Mouse (Mus musculus) liver, adult 2 months (tissue): ENCODE data around the gene Rad51b.

ENCODE experiments used
- CTCF ChIP-seq: fragments of 200-500 bp; IDR thresholded peaks from 2 replicates; pipeline ENCODE4 v1.5.1; 2011; ENCODE audit warnings: low read depth, low read length, control low read depth
- POLR2A ChIP-seq: fragments of 200-500 bp; IDR thresholded peaks from 2 replicates; pipeline ENCODE4 v1.6.1; 2011; ENCODE audit warnings: low read length, control low read depth; ENCODE audit not compliant: insufficient read depth; ENCODE audit errors: extremely low read depth

DNA sequence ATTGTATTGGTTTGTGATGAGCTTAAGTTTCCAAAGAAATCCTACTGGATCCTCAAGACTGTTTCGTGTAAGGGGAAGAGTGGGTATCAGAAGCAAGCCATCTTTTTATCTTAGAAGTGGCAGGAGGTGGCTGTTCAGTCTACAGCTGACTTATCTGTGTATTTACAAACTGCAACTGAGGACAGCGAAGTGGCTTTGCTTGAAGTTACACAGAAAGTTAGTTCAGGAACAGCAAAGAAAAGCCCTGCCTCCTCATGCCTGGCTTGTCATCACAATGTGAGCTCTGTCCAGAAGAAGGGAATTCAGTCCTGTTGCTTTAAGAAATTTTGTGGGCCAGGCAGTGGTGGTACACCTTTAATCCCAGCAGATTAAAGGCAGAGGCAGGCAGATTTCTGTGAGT, 314.6 kb downstream of the Rad51b start:
- no peak for TF ChIP-seq CTCF
- no peak for TF ChIP-seq POLR2A
